Mouse (Mus musculus) neutrophil, adult 5-6 weeks (primary cell): Measurements from ENCODE around the gene Pigt. TPM values are rescaled to one million over a fixed set of nuclear protein-coding genes. Genes with fewer than 3 reads are reported as not detected.

Source experiments
- ATAC-seq: fragments of 151-379, 151-347 bp; 2 replicates; pipeline ENCODE4 v1.8.0; 2017; ENCODE audit warnings: mild to moderate bottlenecking, moderate TSS enrichment; ENCODE audit not compliant: insufficient number of reproducible peaks, poor library complexity, low FRiP score, severe bottlenecking; ENCODE audit errors: extremely low read depth
- total RNA-seq: library from RNA; stranded (forward); fragments of 200-1000 nt; gene quantifications from 2 replicates; pipeline ENCODE4 v1.2.3, GENCODE M21; 2017

Gene Pigt
- 26.2 and 29.7 TPM in 2 replicates for total RNA-seq

- peak; percentile 94 for ATAC-seq
Measured at GRCm38 (mm10) chr2:164496847-164497690, at the start of gene Pigt. Gene Pigt, plus strand, starts transcription at chr2:164497520.

GRCm38 (mm10) chr2:164448140-164448539, 49.2 kb upstream of the Pigt start:
- ATAC-seq = no peak

- no peak for ATAC-seq
Measured at GRCm38 (mm10) chr2:164448921-164449320, 48.4 kb upstream of the Pigt start.

- no peak for ATAC-seq
Measured at GRCm38 (mm10) chr2:164449341-164450042, 47.8 kb upstream of the Pigt start.

GRCm38 (mm10) chr2:164452000-164452676, 45.2 kb upstream of the Pigt start:
- ATAC-seq = no peak

GRCm38 (mm10) chr2:164453047-164453757, 44.1 kb upstream of the Pigt start:
- ATAC-seq = no peak

- no peak for ATAC-seq
Measured at GRCm38 (mm10) chr2:164453887-164454500, 43.3 kb upstream of the Pigt start.

- ATAC-seq = no peak
Measured at GRCm38 (mm10) chr2:164454846-164455245, 42.5 kb upstream of the Pigt start.

GRCm38 (mm10) chr2:164455421-164456190, 41.7 kb upstream of the Pigt start:
- ATAC-seq = no peak

GRCm38 (mm10) chr2:164456413-164456812, 40.9 kb upstream of the Pigt start:
- ATAC-seq = no peak

- ATAC-seq = no peak
Measured at GRCm38 (mm10) chr2:164456864-164457300, 40.4 kb upstream of the Pigt start, which contains the start of gene Sys1. Gene Sys1, plus strand, starts transcription at chr2:164456964.

- ATAC-seq = no peak
Measured at GRCm38 (mm10) chr2:164457942-164458341, 39.4 kb upstream of the Pigt start.

- ATAC-seq = no peak
Measured at GRCm38 (mm10) chr2:164458535-164458934, 38.8 kb upstream of the Pigt start.

- ATAC-seq = peak; percentile 94
Measured at GRCm38 (mm10) chr2:164460745-164461551, 36.4 kb upstream of the Pigt start, which contains the start of gene Gm20458. Gene Gm20458, plus strand, starts transcription at chr2:164460967.

- ATAC-seq = no peak
Measured at GRCm38 (mm10) chr2:164465161-164465560, 32.2 kb upstream of the Pigt start.

GRCm38 (mm10) chr2:164466787-164467186, 30.5 kb upstream of the Pigt start:
- no peak for ATAC-seq

- ATAC-seq = peak; percentile 68
Measured at GRCm38 (mm10) chr2:164470254-164470653, 27.1 kb upstream of the Pigt start.
